Mouse (Mus musculus) midbrain, embryonic 16.5 days (tissue): ENCODE data around the gene Pigm. TPM values are rescaled to one million over a fixed set of nuclear protein-coding genes. Genes with fewer than 3 reads are reported as not detected.

ENCODE experiments used
- ATAC-seq: fragments of 200-750 bp; cut with Nextera tagmentation; 2 replicates; pipeline ENCODE4 v1.8.0; 2017; ENCODE audit warnings: moderate TSS enrichment
- H3K27ac ChIP-seq: fragments of 300-500 bp; sonication (generic); 2 replicates; pipeline ENCODE4 v1.5.1; 2014; ENCODE audit warnings: mild to moderate bottlenecking, low read length, mixed read lengths
- H3K27me3 ChIP-seq: fragments of 300-500 bp; sonication (generic); 2 replicates; pipeline ENCODE4 v1.6.1; 2014; ENCODE audit warnings: low read depth, low read length, mixed read lengths; ENCODE audit not compliant: control insufficient read depth, insufficient read depth
- H3K36me3 ChIP-seq: fragments of 300-500 bp; sonication (generic); 2 replicates; pipeline ENCODE4 v1.6.1; 2014; ENCODE audit warnings: mild to moderate bottlenecking, low read length, moderate library complexity, mixed read lengths; ENCODE audit not compliant: control insufficient read depth, insufficient read depth
- H3K4me1 ChIP-seq: fragments of 300-500 bp; sonication (generic); 2 replicates; pipeline ENCODE4 v1.6.1; 2014; ENCODE audit warnings: mild to moderate bottlenecking, low read length, mixed read lengths; ENCODE audit not compliant: control insufficient read depth, insufficient read depth
- H3K4me2 ChIP-seq: fragments of 300-500 bp; sonication (generic); 2 replicates; pipeline ENCODE4 v1.6.1; 2014; ENCODE audit warnings: mild to moderate bottlenecking, low read length, mixed read lengths
- H3K4me3 ChIP-seq: fragments of 300-500 bp; sonication (generic); 2 replicates; pipeline ENCODE4 v1.5.1; 2014; ENCODE audit warnings: low read depth, mild to moderate bottlenecking, low read length, moderate library complexity, mixed read lengths
- H3K9ac ChIP-seq: fragments of 300-500 bp; sonication (generic); 2 replicates; pipeline ENCODE4 v1.6.1; 2014; ENCODE audit warnings: low read depth, low read length, mixed read lengths
- H3K9me3 ChIP-seq: fragments of 300-500 bp; sonication (generic); replicated peaks from 2 replicates; pipeline ENCODE4 v1.6.1; 2014; ENCODE audit warnings: mild to moderate bottlenecking, low read length, mixed read lengths; ENCODE audit not compliant: control insufficient read depth, poor library complexity, severe bottlenecking
- WGBS: fragments of 180-500 bp; shearing (Covaris S2); extraction: QIAGEN DNeasy Blood & Tissue Kit; methylation state at CpG from one replicate; pipeline ENCODE4 v1.1.7; 2014; 5-methylcytosine and 5-hydroxymethylcytosine counted together
- polyA plus RNA-seq: library from polyadenylated mRNA; unstranded; fragments of >200 nt; fragmentation: Nextera tagmentation; extraction: Ambion mirVana; gene quantifications from 2 replicates; pipeline ENCODE4 v1.2.1, GENCODE M21; 2015

Pigm gene
- polyA plus RNA-seq, 1 experiment from 2014 or later = 3.5 TPM

DNA sequence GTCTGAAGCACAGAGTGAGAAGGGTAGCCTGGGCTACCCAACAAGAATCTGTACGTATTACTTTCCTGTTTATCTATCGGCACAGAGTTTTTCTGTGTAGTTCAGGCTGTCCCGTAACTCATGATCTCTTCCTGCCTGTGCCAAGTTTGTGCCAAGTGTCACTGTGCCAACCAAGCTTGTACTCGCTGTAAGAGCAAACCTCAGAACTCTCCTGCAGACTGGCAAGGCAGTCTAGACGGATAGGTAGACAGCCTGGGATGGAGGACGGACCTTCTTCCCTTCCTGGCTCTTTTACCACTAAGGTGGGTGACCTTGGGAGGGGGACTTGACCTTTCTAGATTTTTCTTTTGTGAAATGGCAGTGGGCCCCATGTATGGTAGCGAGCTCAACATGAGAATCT is 38.7 kb downstream of the Pigm start:
- H3K9me3 ChIP-seq = no peaks in the 10 kb centered on the region
- no peak overlapping the region for H3K9ac ChIP-seq
- ATAC-seq = no peak

GRCm38 (mm10) chr1:172418173-172418572 is 41.8 kb downstream of the Pigm start:
- H3K4me2 ChIP-seq = no peak overlapping the region
- no peak overlapping the region for H3K9ac ChIP-seq
- no peaks in the 10 kb centered on the region for H3K4me1 ChIP-seq
- no peak for ATAC-seq
- no peak overlapping the region for H3K27ac ChIP-seq
- H3K27me3 ChIP-seq = no peaks in the 10 kb centered on the region
- 16% methylated on average over 6 of the region's 6 CpGs for WGBS
- H3K36me3 ChIP-seq = no peaks in the 10 kb centered on the region
- H3K9me3 ChIP-seq = no peaks in the 10 kb centered on the region
- H3K4me3 ChIP-seq = no peak overlapping the region

More for the DNA sequence above, 38.7 kb downstream of the Pigm start:
- H3K27ac ChIP-seq = no peak overlapping the region
- H3K4me1 ChIP-seq = no peaks in the 10 kb centered on the region
- no peaks in the 10 kb centered on the region for H3K27me3 ChIP-seq
- no peaks in the 10 kb centered on the region for H3K36me3 ChIP-seq
- no peak overlapping the region for H3K4me2 ChIP-seq
- WGBS = 87% methylated on average over 7 of the region's 7 CpGs
- no peak overlapping the region for H3K4me3 ChIP-seq

GRCm38 (mm10) chr1:172418642-172419041 is 42.3 kb downstream of the Pigm start:
- Histone ChIP-seq H3K9ac (no peak overlapping the region), H3K27ac (no peak overlapping the region), H3K4me1 (no peaks in the 10 kb centered on the region), H3K4me3 (no peak overlapping the region), H3K4me2 (no peak overlapping the region), H3K27me3 (no peaks in the 10 kb centered on the region), H3K36me3 (no peaks in the 10 kb centered on the region), H3K9me3 (no peaks in the 10 kb centered on the region)
- no peak for ATAC-seq
- WGBS = 72% methylated on average over 3 of the region's 3 CpGs

DNA sequence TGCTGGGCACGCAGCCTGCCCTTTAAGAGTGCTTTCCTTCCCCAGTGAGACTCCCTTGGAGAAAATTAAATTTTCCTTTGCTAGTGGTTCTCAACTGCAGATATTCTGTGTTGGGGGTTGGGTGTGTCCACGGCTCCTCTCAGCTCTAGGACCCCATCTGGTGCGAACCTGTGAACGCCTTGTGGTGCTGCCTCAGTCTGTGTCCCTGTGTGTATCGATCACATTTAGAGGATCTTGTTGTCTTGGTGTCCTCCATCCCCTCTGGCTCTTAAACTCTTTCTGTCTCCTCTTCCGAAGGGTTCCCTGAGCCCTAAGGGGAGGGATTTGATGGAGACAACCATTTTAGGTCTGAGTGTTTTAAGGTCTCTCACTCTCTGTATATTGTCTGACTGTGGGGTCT is 43.8 kb downstream of the Pigm start:
- H3K4me3 ChIP-seq = no peak overlapping the region
- H3K4me1 ChIP-seq = no peaks in the 10 kb centered on the region
- H3K9me3 ChIP-seq = no peaks in the 10 kb centered on the region
- no peak overlapping the region for H3K9ac ChIP-seq
- no peak overlapping the region for H3K4me2 ChIP-seq
- ATAC-seq = no peak
- H3K27me3 ChIP-seq = no peaks in the 10 kb centered on the region
- H3K36me3 ChIP-seq = no peaks in the 10 kb centered on the region
- 86% methylated on average over 6 of the region's 6 CpGs for WGBS
- H3K27ac ChIP-seq = no peak overlapping the region

GRCm38 (mm10) chr1:172423393-172423792 is 47.0 kb downstream of the Pigm start:
- Histone ChIP-seq H3K9ac (no peak overlapping the region), H3K36me3 (no peaks in the 10 kb centered on the region), H3K4me2 (no peak overlapping the region), H3K27me3 (no peaks in the 10 kb centered on the region), H3K27ac (no peak overlapping the region), H3K4me1 (no peaks in the 10 kb centered on the region), H3K9me3 (no peaks in the 10 kb centered on the region), H3K4me3 (no peak overlapping the region)
- ATAC-seq = no peak
- 67% methylated on average over 1 of the region's 1 CpGs for WGBS

DNA sequence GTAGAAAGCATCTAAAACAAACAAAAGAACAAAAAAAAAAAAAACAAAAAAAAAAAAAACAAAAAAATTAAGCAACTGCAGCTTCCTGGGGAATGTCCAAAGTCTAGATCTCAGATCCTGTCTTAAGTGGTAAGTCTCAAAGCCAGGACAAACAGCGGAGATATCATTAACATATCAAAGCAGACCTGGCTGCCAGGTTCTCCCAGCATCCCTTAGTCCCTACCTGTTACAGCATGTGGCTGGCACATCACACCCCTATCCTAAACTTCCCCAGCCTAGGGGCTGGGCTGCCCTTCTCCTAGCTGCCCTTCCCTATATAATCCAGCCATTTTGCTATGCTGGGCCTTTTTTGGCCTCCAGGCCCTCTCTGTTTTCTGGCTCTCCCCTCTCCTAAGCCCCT is 50.1 kb downstream of the Pigm start:
- Histone ChIP-seq H3K4me1 (no peaks in the 10 kb centered on the region), H3K27me3 (no peaks in the 10 kb centered on the region), H3K4me2 (no peak overlapping the region), H3K36me3 (no peaks in the 10 kb centered on the region), H3K27ac (no peak overlapping the region), H3K4me3 (no peak overlapping the region), H3K9ac (no peak overlapping the region), H3K9me3 (no peaks in the 10 kb centered on the region)
- 38% methylated on average over 1 of the region's 1 CpGs for WGBS
- no peak for ATAC-seq

GRCm38 (mm10) chr1:172427841-172428240 is 51.5 kb downstream of the Pigm start:
- 95% methylated on average over 3 of the region's 3 CpGs for WGBS

GRCm38 (mm10) chr1:172428614-172429013 is 52.3 kb downstream of the Pigm start:
- ATAC-seq = no peak
- H3K9me3 ChIP-seq = no peaks in the 10 kb centered on the region
- H3K27ac ChIP-seq = no peak overlapping the region
- no peaks in the 10 kb centered on the region for H3K4me1 ChIP-seq
- H3K36me3 ChIP-seq = no peaks in the 10 kb centered on the region
- H3K9ac ChIP-seq = no peak overlapping the region
- H3K27me3 ChIP-seq = no peaks in the 10 kb centered on the region
- WGBS = 92% methylated on average over 1 of the region's 1 CpGs
- H3K4me3 ChIP-seq = no peak overlapping the region
- H3K4me2 ChIP-seq = no peak overlapping the region

More at GRCm38 (mm10) chr1:172427841-172428240, 51.5 kb downstream of the Pigm start:
- Histone ChIP-seq H3K9ac (no peak overlapping the region), H3K27ac (no peak overlapping the region), H3K27me3 (no peaks in the 10 kb centered on the region), H3K4me1 (no peaks in the 10 kb centered on the region), H3K9me3 (no peaks in the 10 kb centered on the region), H3K4me3 (no peak overlapping the region), H3K36me3 (no peaks in the 10 kb centered on the region), H3K4me2 (no peak overlapping the region)
- no peak for ATAC-seq

- Histone ChIP-seq H3K4me1 (no peaks in the 10 kb centered on the region), H3K9ac (no peak overlapping the region), H3K4me3 (no peak overlapping the region), H3K4me2 (no peak overlapping the region), H3K27me3 (no peaks in the 10 kb centered on the region), H3K9me3 (no peaks in the 10 kb centered on the region), H3K36me3 (no peaks in the 10 kb centered on the region), H3K27ac (no peak overlapping the region)
- WGBS = 61% methylated on average over 9 of the region's 9 CpGs
- no peak for ATAC-seq
Measured at GRCm38 (mm10) chr1:172430731-172431220, 54.4 kb downstream of the Pigm start.
